Mouse (Mus musculus): ENCODE measurements around the gene Fbxw18. TPM values are rescaled to one million over a fixed set of nuclear protein-coding genes. Genes with fewer than 3 reads are reported as not detected.
A peak's percentile ranks its signal among the peaks of the same experiment; 100 is the strongest.
"Not testable (repeated sequence)": the region's sequence is repeated elsewhere in the genome, so short reads cannot be mapped to it uniquely, and the experiment has no call there.

Fbxw18 gene
- not detected in 2 replicates for polyA plus RNA-seq (2012; rRNA removed)

DNA sequence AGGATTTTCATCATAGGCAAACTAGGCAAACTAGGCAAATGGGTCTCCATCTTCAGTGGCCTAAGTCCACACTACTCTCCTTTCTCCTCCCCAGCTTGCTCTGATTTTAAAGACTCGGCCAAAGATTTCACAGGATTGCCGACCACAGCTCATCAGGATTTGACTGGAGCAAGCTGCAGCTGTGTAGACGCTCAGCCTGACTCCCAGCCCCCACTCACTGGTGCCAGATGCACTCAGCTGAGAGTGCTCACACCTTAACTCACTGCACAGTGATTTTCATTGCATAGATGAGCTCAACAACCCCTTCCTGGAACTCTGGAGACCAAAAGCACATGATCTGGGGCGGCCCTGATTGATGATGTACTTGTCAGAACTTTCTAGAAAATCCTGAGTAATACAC lies at the start of gene Fbxw18:
Gene Fbxw18 (minus strand): TSS at position 101 of the 400 bp plus-strand sequence.
- 81% methylated on average over 4 of the region's 4 CpGs for WGBS
- not testable (repeated sequence) for H3K4me3 ChIP-seq (ENCODE audit: control insufficient read depth, insufficient read depth, low read length); H3K27ac ChIP-seq (ENCODE audit: control insufficient read depth, insufficient read depth, low read length); H3K4me1 ChIP-seq (replicated peaks; ENCODE audit: control insufficient read depth, insufficient read depth, low read length); H3K36me3 ChIP-seq (ENCODE audit: control insufficient read depth, insufficient read depth, low read length); H3K27me3 ChIP-seq (ENCODE audit: control insufficient read depth, insufficient read depth, low read length); DNase-seq

DNA sequence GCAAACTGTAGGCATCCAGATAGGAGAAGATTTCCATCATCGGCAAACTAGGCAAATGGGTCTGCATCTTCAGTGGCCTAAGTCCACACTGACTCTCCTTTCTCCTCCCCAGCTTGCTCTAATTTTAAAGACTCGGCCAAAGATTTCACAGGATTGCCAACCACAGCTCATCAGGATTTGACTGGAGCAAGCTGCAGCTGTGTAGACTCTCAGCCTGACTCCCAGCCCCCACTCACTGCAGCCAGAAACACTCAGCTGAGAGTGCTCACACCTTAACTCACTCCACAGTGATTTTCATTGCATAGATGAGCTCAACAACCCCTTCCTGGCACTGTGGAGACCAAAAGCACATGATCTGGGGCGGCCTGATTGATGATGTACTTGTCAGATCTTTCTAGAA lies 43.5 kb upstream of the Fbxw18 start, which contains the start of gene Fbxw26:
Gene Fbxw26 (minus strand): TSS at position 101 of the 400 bp plus-strand sequence.
- not testable (repeated sequence) for H3K36me3 ChIP-seq (ENCODE audit: control insufficient read depth, insufficient read depth, low read length); H3K4me3 ChIP-seq (ENCODE audit: control insufficient read depth, insufficient read depth, low read length); H3K27ac ChIP-seq (ENCODE audit: control insufficient read depth, insufficient read depth, low read length); H3K4me1 ChIP-seq (replicated peaks; ENCODE audit: control insufficient read depth, insufficient read depth, low read length); DNase-seq; H3K27me3 ChIP-seq (ENCODE audit: control insufficient read depth, insufficient read depth, low read length)
- 88% methylated on average over 3 of the region's 3 CpGs for WGBS

DNA sequence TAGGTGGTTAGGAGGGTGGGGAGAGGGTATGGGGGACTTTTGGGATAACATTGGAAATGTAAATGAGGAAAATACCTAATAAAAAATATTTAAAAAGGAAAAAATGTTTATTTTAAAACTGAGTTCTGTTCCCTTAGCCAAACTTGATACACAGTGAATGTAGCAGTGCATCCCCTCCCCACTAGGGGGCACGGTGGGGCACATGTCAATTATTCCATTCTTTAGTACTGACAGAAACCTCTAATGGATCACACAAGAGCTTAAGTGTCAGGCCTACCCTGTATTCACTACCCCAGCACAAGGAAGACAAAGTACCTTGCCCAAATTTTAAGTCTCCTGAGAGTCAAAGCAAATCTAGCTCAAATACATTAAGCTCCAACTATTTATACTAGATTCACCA lies 17.2 kb downstream of the Fbxw18 start:
- H3K36me3 ChIP-seq (ENCODE audit: control insufficient read depth, insufficient read depth, low read length) = no peaks in the 10 kb centered on the region
- DNase-seq = peak; percentile 25
- WGBS = 0% methylated on average over 1 of the region's 1 CpGs
- TF ChIP-seq POLR2A (IDR thresholded peaks at IDR 0.05; ENCODE audit: control insufficient read depth, extremely low read depth, insufficient read depth, low read length, poor library complexity) (no peak), CTCF (IDR thresholded peaks at IDR 0.05; ENCODE audit: borderline replicate concordance, control insufficient read depth, extremely low read depth, insufficient read depth, low read length, poor library complexity) (no peak)
- no peaks in the 10 kb centered on the region for H3K27me3 ChIP-seq (ENCODE audit: control insufficient read depth, insufficient read depth, low read length)
- H3K27ac ChIP-seq (ENCODE audit: control insufficient read depth, insufficient read depth, low read length) = no peak overlapping the region
- H3K4me1 ChIP-seq (replicated peaks; ENCODE audit: control insufficient read depth, insufficient read depth, low read length) = no peaks in the 10 kb centered on the region
- H3K4me3 ChIP-seq (ENCODE audit: control insufficient read depth, insufficient read depth, low read length) = no peak overlapping the region

GRCm38 (mm10) chr9:109664552-109664951 lies 37.9 kb downstream of the Fbxw18 start, which contains the start of gene Fbxw25:
Gene Fbxw25 (minus strand): TSS chr9:109664652.
- H3K27me3 ChIP-seq (ENCODE audit: control insufficient read depth, insufficient read depth, low read length); H3K4me1 ChIP-seq (replicated peaks; ENCODE audit: control insufficient read depth, insufficient read depth, low read length); H3K27ac ChIP-seq (ENCODE audit: control insufficient read depth, insufficient read depth, low read length); DNase-seq; H3K4me3 ChIP-seq (ENCODE audit: control insufficient read depth, insufficient read depth, low read length); H3K36me3 ChIP-seq (ENCODE audit: control insufficient read depth, insufficient read depth, low read length): not testable (repeated sequence)
- WGBS = 63% methylated on average over 2 of the region's 2 CpGs

Other genes starting within 250 kb of the Fbxw18 start
- gene Fbxw19, start 206.8 kb downstream of the Fbxw18 start, polyA plus RNA-seq (2012; rRNA removed) = not detected in 2 replicates
- gene Fbxw15, start 134.4 kb downstream of the Fbxw18 start, polyA plus RNA-seq (2012; rRNA removed) = not detected in 2 replicates
- gene Fbxw24, start 76.6 kb downstream of the Fbxw18 start, polyA plus RNA-seq (2012; rRNA removed) = 0.08 TPM in 1 of 2 replicates, not detected in the other
- not detected in 2 replicates for gene Fbxw25, start 38.0 kb downstream of the Fbxw18 start, polyA plus RNA-seq (2012; rRNA removed)
- 0.09 TPM in 1 of 2 replicates, not detected in the other for gene Fbxw26, start 43.4 kb upstream of the Fbxw18 start, polyA plus RNA-seq (2012; rRNA removed)
- gene Fbxw27, start 88.0 kb upstream of the Fbxw18 start, polyA plus RNA-seq (2012; rRNA removed) = not detected in 2 replicates
- 0.18 TPM in 1 of 2 replicates, not detected in the other for gene Spink8, start 109.6 kb upstream of the Fbxw18 start, polyA plus RNA-seq (2012; rRNA removed)
- gene Nme6, start 130.0 kb upstream of the Fbxw18 start, polyA plus RNA-seq (2012; rRNA removed) = 18.5 and 21.3 TPM in 2 replicates
- 14.2 and 22.2 TPM in 2 replicates for gene Camp, start 146.9 kb upstream of the Fbxw18 start, polyA plus RNA-seq (2012; rRNA removed)
- gene Cdc25a, start 172.9 kb upstream of the Fbxw18 start, polyA plus RNA-seq (2012; rRNA removed) = 16.6 and 21.9 TPM in 2 replicates
- 420 and 463 TPM in 2 replicates for gene Map4, start 228.8 kb upstream of the Fbxw18 start, polyA plus RNA-seq (2012; rRNA removed)

Data from thymus, adult 2 months (tissue).